Mouse (Mus musculus): ENCODE results near the gene Sec22c. TPM values are rescaled to one million over a fixed set of nuclear protein-coding genes. Genes with fewer than 3 reads are reported as not detected.

The Sec22c gene
- polyA plus RNA-seq, 1 experiment: 4.7 TPM

Other genes with a start within 250 kb of the Sec22c start
- gene Cck, start 209.8 kb downstream of the Sec22c start, polyA plus RNA-seq (2012; rRNA removed): 35.1 and 63.8 TPM in 2 replicates
- gene Lyzl4, start 63.4 kb downstream of the Sec22c start, polyA plus RNA-seq (2012; rRNA removed): 0.09 TPM in 1 of 2 replicates, not detected in the other
- gene Vipr1, start 62.8 kb downstream of the Sec22c start, polyA plus RNA-seq (2012; rRNA removed): 37.9 and 95.5 TPM in 2 replicates
- 25.3 and 26.0 TPM in 2 replicates for gene Ss18l2, start 4.8 kb upstream of the Sec22c start, polyA plus RNA-seq (2012; rRNA removed)
- gene Nktr, start 13.7 kb upstream of the Sec22c start, polyA plus RNA-seq (2012; rRNA removed): 24.5 and 52.2 TPM in 2 replicates
- 8.1 and 9.4 TPM in 2 replicates for gene Zfp651, start 53.8 kb upstream of the Sec22c start, polyA plus RNA-seq (2012; rRNA removed)
- 0.06 and 0.11 TPM in 2 replicates for gene Klhl40, start 72.1 kb upstream of the Sec22c start, polyA plus RNA-seq (2012; rRNA removed)
- 4.2 and 4.9 TPM in 2 replicates for gene Hhatl, start 87.0 kb upstream of the Sec22c start, polyA plus RNA-seq (2012; rRNA removed)
- 0.21 and 0.30 TPM in 2 replicates for gene Ccdc13, start 134.0 kb upstream of the Sec22c start, polyA plus RNA-seq (2012; rRNA removed)
- gene Higd1a, start 152.9 kb upstream of the Sec22c start, polyA plus RNA-seq (2012; rRNA removed): 18.4 and 29.0 TPM in 2 replicates
- gene Ackr2, start 192.9 kb upstream of the Sec22c start, polyA plus RNA-seq (2012; rRNA removed): 1.5 TPM in 2 replicates
- gene Cyp8b1, start 210.8 kb upstream of the Sec22c start, polyA plus RNA-seq (2012; rRNA removed): 0.07 and 0.09 TPM in 2 replicates
- gene Fam198a, start 245.5 kb upstream of the Sec22c start, polyA plus RNA-seq (2012; rRNA removed): 0.72 and 0.86 TPM in 2 replicates

All from large intestine, adult 2 months (tissue).